In the genomic region with DNA sequence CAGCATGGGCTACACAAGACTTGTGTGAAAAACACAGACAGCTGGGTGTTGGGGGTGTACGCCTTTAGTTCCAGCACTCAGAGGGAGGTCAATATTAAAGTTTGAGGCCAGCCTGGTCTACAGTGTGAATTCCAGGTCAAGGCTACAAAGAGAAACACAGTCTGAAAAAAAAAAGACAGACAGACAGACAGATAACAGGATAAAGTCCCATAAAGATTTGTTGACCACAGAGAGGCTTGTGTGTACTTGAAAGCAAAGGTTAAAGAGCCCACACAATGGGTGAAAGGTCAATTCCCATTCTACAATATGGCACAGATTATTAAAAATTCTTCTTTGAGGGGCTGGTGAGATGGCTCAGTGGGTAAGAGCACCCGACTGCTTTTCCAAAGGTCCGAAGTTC, we compare ENCODE assay signal across 29 mouse cellular contexts. TPM values are rescaled to one million over a fixed set of nuclear protein-coding genes. Genes with fewer than 3 reads are reported as not detected.
DNase-seq lines count a peak whose midpoint lies in the region; ATAC-seq and TF ChIP-seq lines count a peak whose summit lies in the region.
"Had no signal": no experiment of that assay in that cellular context is flagged by ENCODE, and none has a peak within 500 bp of the region (broad histone marks: within the 10 kb centered on the region; RNA-seq: fewer than 3 reads in every experiment).

No protein-coding gene starts in this region.

- DNase-seq in heart, embryonic 10.5 days (ENCODE audit: low spot score) = peak; percentile 30
- no peak for DNase-seq in heart, postnatal 14 days
- DNase-seq in kidney, adult 2 months = peak; percentile 38
- DNase-seq in kidney, postnatal 14 days = no peak
- DNase-seq in liver, postnatal 0 days = no peak
- no peak for DNase-seq in hindbrain, embryonic 10.5 days (ENCODE audit: low spot score)
- DNase-seq: adrenal gland, adult 2 months; adrenal gland, postnatal 14 days; cerebellum, adult 11-12 months; cerebellum, adult 8-10 months; cerebellum, postnatal 10 days; cerebellum, postnatal 36 days; embryo, embryonic 11 days; gastrocnemius, postnatal 25 days; heart, adult 2 months; heart, postnatal 10 days; heart, postnatal 4 days had no signal

- H3K4me3 ChIP-seq in heart, embryonic 10.5 days = no peak overlapping the region
- H3K4me3 ChIP-seq in kidney, adult 2 months (ENCODE audit: insufficient read depth, low read depth, low read length) = no peak overlapping the region
- no peak overlapping the region for H3K4me3 ChIP-seq in liver, embryonic 15.5 days (replicated peaks)
- no peak overlapping the region for H3K4me3 ChIP-seq in liver, embryonic 12.5 days
- H3K4me3 ChIP-seq in liver, postnatal 0 days (ENCODE audit: low read depth, low read length) = no peak overlapping the region
- H3K4me3 ChIP-seq in hindbrain, embryonic 10.5 days = no peak overlapping the region
- H3K4me3 ChIP-seq: embryonic facial prominence, embryonic 10.5 days; embryonic facial prominence, embryonic 13.5 days; erythroblast, embryonic 14.5 days; forebrain, embryonic 12.5 days; forebrain, embryonic 15.5 days; heart, adult 2 months; heart, embryonic 12.5 days; heart, embryonic 15.5 days; hindbrain, embryonic 12.5 days; hindbrain, embryonic 15.5 days had no signal

- no peak overlapping the region for H3K27ac ChIP-seq in heart, embryonic 10.5 days
- no peak overlapping the region for H3K27ac ChIP-seq in kidney, adult 2 months (ENCODE audit: insufficient read depth, low read depth, low read length)
- peak overlapping the region; percentile 10; the same call in 1 of the 2 replicates for H3K27ac ChIP-seq in liver, embryonic 15.5 days (replicated peaks)
- no peak overlapping the region for H3K27ac ChIP-seq in liver, embryonic 12.5 days
- peak overlapping the region; percentile 95 for H3K27ac ChIP-seq in liver, postnatal 0 days (ENCODE audit: low read depth)
- no peak overlapping the region for H3K27ac ChIP-seq in hindbrain, embryonic 10.5 days
- H3K27ac ChIP-seq: embryonic facial prominence, embryonic 10.5 days; embryonic facial prominence, embryonic 13.5 days; forebrain, embryonic 12.5 days; forebrain, embryonic 15.5 days; heart, adult 2 months; heart, embryonic 15.5 days; hindbrain, embryonic 12.5 days; hindbrain, embryonic 15.5 days had no signal

- intact Hi-C loops in heart, postnatal 14 days (cut with DNase I) = no loop called here

- no peaks in the 10 kb centered on the region for H3K9me3 ChIP-seq in heart, embryonic 10.5 days
- no peaks in the 10 kb centered on the region for H3K9me3 ChIP-seq in liver, embryonic 15.5 days (replicated peaks)
- H3K9me3 ChIP-seq in liver, embryonic 12.5 days (replicated peaks) = no peaks in the 10 kb centered on the region
- H3K9me3 ChIP-seq in liver, postnatal 0 days (ENCODE audit: low read length) = no peaks in the 10 kb centered on the region
- H3K9me3 ChIP-seq in hindbrain, embryonic 10.5 days = no peaks in the 10 kb centered on the region
- H3K9me3 ChIP-seq: embryonic facial prominence, embryonic 10.5 days; embryonic facial prominence, embryonic 13.5 days; forebrain, embryonic 12.5 days; forebrain, embryonic 15.5 days; heart, embryonic 12.5 days; heart, embryonic 15.5 days; hindbrain, embryonic 12.5 days; hindbrain, embryonic 15.5 days had no signal

- ATAC-seq in liver, embryonic 15.5 days (ENCODE audit: insufficient read depth) = no peak
- no peak for ATAC-seq in liver, embryonic 12.5 days
- ATAC-seq in liver, postnatal 0 days = peak; percentile 26
- ATAC-seq: CD4-positive, CD25-positive, alpha-beta regulatory T cell, adult 4 months; forebrain, embryonic 15.5 days had no signal

- WGBS in heart, embryonic 10.5 days = 90% methylated on average over 3 of the region's 3 CpGs
- WGBS in kidney, adult 2 months = 74% methylated on average over 3 of the region's 3 CpGs
- 78% methylated on average over 3 of the region's 3 CpGs for WGBS in liver, embryonic 15.5 days (ENCODE audit: insufficient replicate concordance)
- WGBS in liver, embryonic 12.5 days (ENCODE audit: insufficient replicate concordance) = 81% methylated on average over 3 of the region's 3 CpGs
- WGBS in liver, postnatal 0 days (ENCODE audit: insufficient replicate concordance) = 65% methylated on average over 3 of the region's 3 CpGs
- WGBS in hindbrain, embryonic 10.5 days = 88% methylated on average over 3 of the region's 3 CpGs

- H3K4me1 ChIP-seq in heart, embryonic 10.5 days = peaks cover 18% of the 10 kb centered on the region; the same call in 1 of the 2 replicates
- H3K4me1 ChIP-seq in kidney, adult 2 months (ENCODE audit: control insufficient read depth, insufficient read depth, low read length) = peaks cover 5% of the 10 kb centered on the region
- peaks cover 47% of the 10 kb centered on the region for H3K4me1 ChIP-seq in liver, embryonic 15.5 days (replicated peaks)
- H3K4me1 ChIP-seq in liver, embryonic 12.5 days = peaks cover 48% of the 10 kb centered on the region
- H3K4me1 ChIP-seq in liver, postnatal 0 days (ENCODE audit: insufficient read depth) = peaks cover 37% of the 10 kb centered on the region
- H3K4me1 ChIP-seq in hindbrain, embryonic 10.5 days (replicated peaks) = peaks cover 13% of the 10 kb centered on the region; the same call in 1 of the 2 replicates

- TF ChIP-seq CTCF in kidney, adult 2 months (conservative IDR thresholded peaks at IDR 0.05; ENCODE audit: insufficient read depth, insufficient read length, low read depth, low read length) = no peak
- no peak for TF ChIP-seq CTCF in liver, postnatal 0 days (IDR thresholded peaks at IDR 0.05; ENCODE audit: low read depth)

- H3K9ac ChIP-seq in liver, embryonic 15.5 days = no peak overlapping the region
- no peak overlapping the region for H3K9ac ChIP-seq in liver, embryonic 12.5 days
- H3K9ac ChIP-seq in liver, postnatal 0 days (replicated peaks) = no peak overlapping the region
- H3K9ac ChIP-seq: embryonic facial prominence, embryonic 13.5 days; forebrain, embryonic 12.5 days; forebrain, embryonic 15.5 days; heart, embryonic 12.5 days; heart, embryonic 15.5 days; hindbrain, embryonic 12.5 days; hindbrain, embryonic 15.5 days had no signal

- no peaks in the 10 kb centered on the region for H3K27me3 ChIP-seq in heart, embryonic 10.5 days (ENCODE audit: insufficient read depth, poor library complexity, severe bottlenecking)
- no peaks in the 10 kb centered on the region for H3K27me3 ChIP-seq in kidney, adult 2 months (replicated peaks; ENCODE audit: control insufficient read depth, insufficient read depth, low read length)
- no peaks in the 10 kb centered on the region for H3K27me3 ChIP-seq in liver, embryonic 15.5 days
- H3K27me3 ChIP-seq in liver, embryonic 12.5 days (replicated peaks) = no peaks in the 10 kb centered on the region
- H3K27me3 ChIP-seq in liver, postnatal 0 days (ENCODE audit: insufficient read depth, low read length) = no peaks in the 10 kb centered on the region
- peaks cover 11% of the 10 kb centered on the region for H3K27me3 ChIP-seq in hindbrain, embryonic 10.5 days (ENCODE audit: insufficient read depth, poor library complexity, severe bottlenecking)
- H3K27me3 ChIP-seq: embryonic facial prominence, embryonic 13.5 days; forebrain, embryonic 12.5 days; forebrain, embryonic 15.5 days; heart, embryonic 12.5 days; heart, embryonic 15.5 days; hindbrain, embryonic 12.5 days; hindbrain, embryonic 15.5 days had no signal

- TF ChIP-seq EP300 in liver, postnatal 0 days (IDR thresholded peaks at IDR 0.05; ENCODE audit: low read depth) = peak; percentile 55; the same call in 1 of the 2 replicates

- H3K4me2 ChIP-seq in liver, embryonic 15.5 days = no peak overlapping the region
- H3K4me2 ChIP-seq in liver, embryonic 12.5 days = no peak overlapping the region
- no peak overlapping the region for H3K4me2 ChIP-seq in liver, postnatal 0 days (ENCODE audit: low read depth, low read length)
- H3K4me2 ChIP-seq: embryonic facial prominence, embryonic 13.5 days; forebrain, embryonic 12.5 days; forebrain, embryonic 15.5 days; heart, embryonic 12.5 days; heart, embryonic 15.5 days; hindbrain, embryonic 12.5 days; hindbrain, embryonic 15.5 days had no signal

- 0 out of 2 replicates have a peak, but pooled peaks cover 2% of the 10 kb centered on the region for H3K36me3 ChIP-seq in heart, embryonic 10.5 days
- no peaks in the 10 kb centered on the region for H3K36me3 ChIP-seq in kidney, adult 2 months (ENCODE audit: control insufficient read depth, insufficient read depth, low read length)
- no peaks in the 10 kb centered on the region for H3K36me3 ChIP-seq in liver, embryonic 15.5 days (replicated peaks)
- no peaks in the 10 kb centered on the region for H3K36me3 ChIP-seq in liver, embryonic 12.5 days
- 0 out of 2 replicates have a peak, but pooled peaks cover 2% of the 10 kb centered on the region for H3K36me3 ChIP-seq in liver, postnatal 0 days (replicated peaks; ENCODE audit: insufficient read depth, low read length)
- H3K36me3 ChIP-seq in hindbrain, embryonic 10.5 days = no peaks in the 10 kb centered on the region
- H3K36me3 ChIP-seq: embryonic facial prominence, embryonic 10.5 days; forebrain, embryonic 12.5 days; heart, embryonic 15.5 days; hindbrain, embryonic 12.5 days; hindbrain, embryonic 15.5 days had no signal

- no peak for TF ChIP-seq POLR2A in kidney, adult 2 months (IDR thresholded peaks at IDR 0.05; ENCODE audit: low read depth, low read length)

RNA-seq across cellular contexts. Expression of gene Acat1, which starts 3.0 kb away (rescaled TPM):
- polyA plus RNA-seq in heart, embryonic 10.5 days (2016; fragmentation: Nextera tagmentation; extraction: Ambion mirVana) = 79.2 and 113 TPM in 2 replicates
- 100 to 1,000 TPM; 313 to 317 TPM for total RNA-seq in heart, postnatal 14 days (2021)
- polyA plus RNA-seq in kidney, adult 2 months (2012; rRNA removed) = 134 and 154 TPM in 2 replicates
- polyA plus RNA-seq in liver, embryonic 15.5 days (2015; fragmentation: Nextera tagmentation; extraction: Ambion mirVana) = 107 and 123 TPM in 2 replicates
- 47.9 and 49.4 TPM in 2 replicates for polyA plus RNA-seq in liver, embryonic 12.5 days (2016; fragmentation: Nextera tagmentation; extraction: Ambion mirVana)
- 332 and 340 TPM in 2 replicates for polyA plus RNA-seq in liver, postnatal 0 days (2015; fragmentation: Nextera tagmentation; extraction: Ambion mirVana)
- polyA plus RNA-seq in hindbrain, embryonic 10.5 days (2016; fragmentation: Nextera tagmentation; extraction: Ambion mirVana) = 33.3 and 47.5 TPM in 2 replicates

Comparison
In these comparisons a context has a peak if more than half of its experiments do, and no peak if none do; other contexts are left out.
1. DNase-seq: peak in heart, embryonic 10.5 days (single experiment) and kidney, adult 2 months (single experiment); none in heart, postnatal 14 days (0 of 2), kidney, postnatal 14 days (single experiment), liver, postnatal 0 days (single experiment) and hindbrain, embryonic 10.5 days (single experiment).
2. H3K27ac ChIP-seq: peak in liver, embryonic 15.5 days (single experiment) and liver, postnatal 0 days (single experiment); none in heart, embryonic 10.5 days (single experiment), kidney, adult 2 months (single experiment), liver, embryonic 12.5 days (single experiment) and hindbrain, embryonic 10.5 days (single experiment).